Mouse (Mus musculus) neural tube, embryonic 11.5 days (tissue): ENCODE data around the gene Cbx5. TPM values are rescaled to one million over a fixed set of nuclear protein-coding genes. Genes with fewer than 3 reads are reported as not detected.
"Not testable (repeated sequence)": the region's sequence is repeated elsewhere in the genome, so short reads cannot be mapped to it uniquely, and the experiment has no call there.

Source experiments
- ATAC-seq: fragments of 200-750 bp; cut with Nextera tagmentation; 2 replicates; pipeline ENCODE4 v1.8.0; 2017; ENCODE audit warnings: moderate number of reproducible peaks, mild to moderate bottlenecking, moderate TSS enrichment, moderate library complexity; ENCODE audit not compliant: insufficient read depth, low FRiP score, low TSS enrichment
- DNase-seq: peaks from one replicate; pipeline ENCODE4 v3.0.0-alpha.2; 2015; ENCODE audit warnings: low spot score
- H3K27ac ChIP-seq: fragments of 300-500 bp; sonication (generic); 2 replicates; pipeline ENCODE4 v1.5.1; 2014; ENCODE audit warnings: low read depth, mild to moderate bottlenecking, low read length
- H3K27me3 ChIP-seq: fragments of 300-500 bp; sonication (generic); 2 replicates; pipeline ENCODE4 v1.6.1; 2014; ENCODE audit warnings: mild to moderate bottlenecking, low read length, mixed read lengths; ENCODE audit not compliant: control insufficient read depth, insufficient read depth
- H3K36me3 ChIP-seq: fragments of 300-500 bp; sonication (generic); 2 replicates; pipeline ENCODE4 v1.6.1; 2014; ENCODE audit warnings: mild to moderate bottlenecking, low read length, moderate library complexity, mixed read lengths; ENCODE audit not compliant: control insufficient read depth, insufficient read depth
- H3K4me1 ChIP-seq: fragments of 300-500 bp; sonication (generic); 2 replicates; pipeline ENCODE4 v1.6.1; 2014; ENCODE audit warnings: low read length, mixed read lengths; ENCODE audit not compliant: control insufficient read depth, insufficient read depth
- H3K4me2 ChIP-seq: fragments of 300-500 bp; sonication (generic); 2 replicates; pipeline ENCODE4 v1.6.1; 2014; ENCODE audit warnings: low read depth, mild to moderate bottlenecking, moderate library complexity
- H3K4me3 ChIP-seq: fragments of 300-500 bp; sonication (generic); 2 replicates; pipeline ENCODE4 v1.5.1; 2014; ENCODE audit warnings: low read depth, low read length
- H3K9ac ChIP-seq: fragments of 300-500 bp; sonication (generic); 2 replicates; pipeline ENCODE4 v1.6.1; 2014; ENCODE audit warnings: mild to moderate bottlenecking, low read length
- H3K9me3 ChIP-seq: fragments of 300-500 bp; sonication (generic); 2 replicates; pipeline ENCODE4 v1.6.1; 2016; ENCODE audit warnings: low read length; ENCODE audit not compliant: control insufficient read depth
- WGBS: fragments of 180-500 bp; shearing (Covaris S2); extraction: QIAGEN DNeasy Blood & Tissue Kit; methylation state at CpG from one replicate; pipeline ENCODE4 v1.1.7; 2014; 5-methylcytosine and 5-hydroxymethylcytosine counted together
- polyA plus RNA-seq: library from polyadenylated mRNA; unstranded; fragments of >200 nt; fragmentation: Nextera tagmentation; extraction: Ambion mirVana; gene quantifications from 2 replicates; pipeline ENCODE4 v1.2.1, GENCODE M21; 2014

Cbx5 gene
- polyA plus RNA-seq, 1 experiment from 2014 or later = 189 TPM

GRCm38 (mm10) chr15:103247078-103247781 lies 7.6 kb upstream of the Cbx5 start:
- H3K4me3 ChIP-seq = no peak overlapping the region
- WGBS = 91% methylated on average over 9 of the region's 9 CpGs
- H3K27me3 ChIP-seq = no peaks in the 10 kb centered on the region
- H3K4me2 ChIP-seq = no peak overlapping the region
- peaks cover 29% of the 10 kb centered on the region for H3K36me3 ChIP-seq
- peaks cover 18% of the 10 kb centered on the region for H3K4me1 ChIP-seq
- H3K27ac ChIP-seq = no peak overlapping the region
- ATAC-seq (no peak), DNase-seq (no peak)
- H3K9ac ChIP-seq = no peak overlapping the region
- no peaks in the 10 kb centered on the region for H3K9me3 ChIP-seq

- ATAC-seq (no peak), DNase-seq (no peak)
- Histone ChIP-seq H3K4me1 (peaks cover 19% of the 10 kb centered on the region), H3K36me3 (peaks cover 29% of the 10 kb centered on the region), H3K4me3 (no peak overlapping the region), H3K9ac (no peak overlapping the region), H3K27me3 (no peaks in the 10 kb centered on the region), H3K27ac (no peak overlapping the region), H3K4me2 (no peak overlapping the region), H3K9me3 (no peaks in the 10 kb centered on the region)
- 79% methylated on average over 6 of the region's 6 CpGs for WGBS
These were observed 6.0 kb upstream of the Cbx5 start for GRCm38 (mm10) chr15:103245616-103246015.

- H3K4me3 ChIP-seq = peak overlapping the region; percentile 66
- no peak for DNase-seq
- peaks cover 19% of the 10 kb centered on the region for H3K4me1 ChIP-seq
- no peak overlapping the region for H3K27ac ChIP-seq
- H3K9me3 ChIP-seq = no peaks in the 10 kb centered on the region
- H3K4me2 ChIP-seq = peak overlapping the region; percentile 82
- H3K27me3 ChIP-seq = no peaks in the 10 kb centered on the region
- 74% methylated on average over 8 of the region's 8 CpGs for WGBS
- H3K9ac ChIP-seq = peak overlapping the region; percentile 29
- peaks cover 24% of the 10 kb centered on the region for H3K36me3 ChIP-seq
- no peak for ATAC-seq
These were observed 3.3 kb upstream of the Cbx5 start for GRCm38 (mm10) chr15:103242885-103243284.

- ATAC-seq, DNase-seq, H3K27me3 ChIP-seq, H3K9me3 ChIP-seq: not testable (repeated sequence)
- Histone ChIP-seq H3K36me3 (peaks cover 13% of the 10 kb centered on the region), H3K4me2 (peak overlapping the region; percentile 82), H3K4me3 (peak overlapping the region; percentile 66), H3K27ac (peak overlapping the region; percentile 90), H3K4me1 (peaks cover 19% of the 10 kb centered on the region), H3K9ac (peak overlapping the region; percentile 86)
- WGBS = 14% methylated on average over 12 of the region's 12 CpGs
These were observed 1.7 kb upstream of the Cbx5 start for GRCm38 (mm10) chr15:103241071-103242018.

GRCm38 (mm10) chr15:103240160-103241028 lies 778 bp upstream of the Cbx5 start, which contains the start of gene Hnrnpa1:
Gene Hnrnpa1 (plus strand): TSS chr15:103240432.
- Histone ChIP-seq H3K36me3 (peaks cover 8% of the 10 kb centered on the region), H3K27me3 (no peaks in the 10 kb centered on the region), H3K4me2 (peak within 1 kb of the TSS; percentile 82), H3K9me3 (no peaks in the 10 kb centered on the region), H3K4me3 (peak within 1 kb of the TSS; percentile 66), H3K27ac (peak within 1 kb of the TSS; percentile 90), H3K4me1 (peaks cover 19% of the 10 kb centered on the region), H3K9ac (peak within 1 kb of the TSS; percentile 86)
- WGBS = under 1% methylated on average over 47 of the region's 47 CpGs
- DNase-seq = peak; percentile 92
- peak; percentile 90 for ATAC-seq

GRCm38 (mm10) chr15:103239130-103239684 lies 409 bp downstream of the Cbx5 start:
- DNase-seq (peak; percentile 95), ATAC-seq (peak; percentile 90)
- peak overlapping the region; percentile 66 for H3K4me3 ChIP-seq
- no peaks in the 10 kb centered on the region for H3K9me3 ChIP-seq
- peak overlapping the region; percentile 86 for H3K9ac ChIP-seq
- peaks cover 9% of the 10 kb centered on the region for H3K36me3 ChIP-seq
- peak overlapping the region; percentile 90 for H3K27ac ChIP-seq
- peak overlapping the region; percentile 44 for H3K4me2 ChIP-seq
- WGBS = under 1% methylated on average over 26 of the region's 26 CpGs
- peaks cover 19% of the 10 kb centered on the region for H3K4me1 ChIP-seq
- H3K27me3 ChIP-seq = no peaks in the 10 kb centered on the region

GRCm38 (mm10) chr15:103237295-103237694 lies 2.3 kb downstream of the Cbx5 start:
- Histone ChIP-seq H3K4me2 (no peak overlapping the region), H3K4me3 (no peak overlapping the region), H3K27ac (no peak overlapping the region), H3K4me1 (peaks cover 2% of the 10 kb centered on the region), H3K9me3 (no peaks in the 10 kb centered on the region), H3K36me3 (peaks cover 2% of the 10 kb centered on the region), H3K27me3 (no peaks in the 10 kb centered on the region), H3K9ac (no peak overlapping the region)
- no peak for DNase-seq
- 93% methylated on average over 7 of the region's 7 CpGs for WGBS
- no peak for ATAC-seq

GRCm38 (mm10) chr15:103233119-103233518 lies 6.5 kb downstream of the Cbx5 start:
- Histone ChIP-seq H3K9me3 (no peaks in the 10 kb centered on the region), H3K4me2 (no peak overlapping the region), H3K27ac (no peak overlapping the region), H3K4me3 (no peak overlapping the region), H3K4me1 (no peaks in the 10 kb centered on the region), H3K36me3 (0 out of 2 replicates have a peak, but pooled peaks cover 2% of the 10 kb centered on the region), H3K9ac (no peak overlapping the region), H3K27me3 (no peaks in the 10 kb centered on the region)
- no peak for ATAC-seq
- DNase-seq = no peak
- 88% methylated on average over 2 of the region's 2 CpGs for WGBS
